Mouse (Mus musculus): Measurements from ENCODE around the gene Saa1. TPM values are rescaled to one million over a fixed set of nuclear protein-coding genes. Genes with fewer than 3 reads are reported as not detected.

The Saa1 gene
- not detected for total RNA-seq (2023)

GRCm38 (mm10) chr7:46742880-46743279, at the start of gene Saa1:
Saa1 (minus strand) TSS chr7:46742980.

GRCm38 (mm10) chr7:46751490-46751889, 8.7 kb upstream of the Saa1 start, which contains the start of gene Saa2:
Saa2 (plus strand) TSS chr7:46751790.

GRCm38 (mm10) chr7:46732458-46732857, 10.3 kb downstream of the Saa1 start, which contains the start of gene Saa4:
Saa4 (minus strand) TSS chr7:46732603.

GRCm38 (mm10) chr7:46715600-46715999, 27.2 kb downstream of the Saa1 start, which contains the start of gene Saa3:
Saa3 (minus strand) TSS chr7:46715700.

GRCm38 (mm10) chr7:46710390-46710844, 32.4 kb downstream of the Saa1 start, which contains the start of gene Saal1:
Saal1 (minus strand) TSS chr7:46710680.

Other genes with a start within 250 kb of the Saa1 start
- gene Sergef, start 103.2 kb downstream of the Saa1 start, total RNA-seq (2023): 10 to 100 TPM; 27.2 to 28.7 TPM
- not detected for gene Tph1, start 70.4 kb downstream of the Saa1 start, total RNA-seq (2023)
- 10 to 100 TPM; 13.6 to 17.0 TPM for gene Saal1, start 32.3 kb downstream of the Saa1 start, total RNA-seq (2023)
- under 1 TPM in 1 of 2 experiments, not detected in 1; 0.24 TPM for gene Saa3, start 27.3 kb downstream of the Saa1 start, total RNA-seq (2023)
- not detected for gene Saa4, start 10.4 kb downstream of the Saa1 start, total RNA-seq (2023)
- gene Saa2, start 8.8 kb upstream of the Saa1 start, total RNA-seq (2023): not detected
- gene Hps5, start 53.1 kb upstream of the Saa1 start, total RNA-seq (2023): 10 to 100 TPM; 59.6 to 64.3 TPM
- gene Gtf2h1, start 53.1 kb upstream of the Saa1 start, total RNA-seq (2023): 10 to 100 TPM; 55.1 to 61.9 TPM
- 100 to 1,000 TPM; 159 to 161 TPM for gene Ldha, start 98.5 kb upstream of the Saa1 start, total RNA-seq (2023)
- gene Ldhc, start 118.2 kb upstream of the Saa1 start, total RNA-seq (2023): not detected
- gene Tsg101, start 177.0 kb upstream of the Saa1 start, total RNA-seq (2023): 10 to 100 TPM; 58.6 to 68.4 TPM
- gene Uevld, start 215.5 kb upstream of the Saa1 start, total RNA-seq (2023): 10 to 100 TPM in 1 of 2 experiments, 1 to 10 TPM in 1; 7.3 to 11.6 TPM
- gene Gm9999, start 240.6 kb upstream of the Saa1 start, total RNA-seq (2023): not detected

All from B cell, adult 67 days (primary cell).